Mouse (Mus musculus) spleen, adult 2 months (tissue): ENCODE measurements at regions not wholly inside any gene's neighbourhood (a gene's known extent, or its start where the extent isn't known, plus 50 kb on each side); places are given as distances from the start of the nearest gene placed in this dataset.

Experiments
- CTCF ChIP-seq: fragments of 200-500 bp; IDR thresholded peaks from 2 replicates; pipeline ENCODE4 v1.5.1; 2011; ENCODE audit warnings: mild to moderate bottlenecking, inconsistent platforms; ENCODE audit not compliant: insufficient read depth, insufficient read length, insufficient replicate concordance; ENCODE audit errors: extremely low read depth
- POLR2A ChIP-seq: fragments of 200-500 bp; IDR thresholded peaks from 2 replicates; pipeline ENCODE4 v1.6.1; 2011; ENCODE audit warnings: low read depth, low read length, inconsistent platforms

- TF ChIP-seq CTCF: no peak
- TF ChIP-seq POLR2A: no peak
Measured at GRCm38 (mm10) chr3:157804307-157804706, 120.6 kb downstream of the Cth start.
